Mouse (Mus musculus): Measurements from ENCODE around the gene Pcolce2.
"Not testable (repeated sequence)": the region's sequence is repeated elsewhere in the genome, so short reads cannot be mapped to it uniquely, and the experiment has no call there.

Gene Pcolce2

GRCm38 (mm10) chr9:95637271-95638181 lies at the start of gene Pcolce2:
Pcolce2 (plus strand) TSS chr9:95637601.
- ATAC-seq (ENCODE audit: low TSS enrichment): peak; percentile 91

- ATAC-seq (ENCODE audit: low TSS enrichment): no peak
Measured at GRCm38 (mm10) chr9:95588070-95588469, 49.3 kb upstream of the Pcolce2 start.

GRCm38 (mm10) chr9:95594291-95594690 lies 43.1 kb upstream of the Pcolce2 start:
- no peak for ATAC-seq (ENCODE audit: low TSS enrichment)

GRCm38 (mm10) chr9:95597466-95598178 lies 39.8 kb upstream of the Pcolce2 start:
- ATAC-seq (ENCODE audit: low TSS enrichment): 0 out of 2 replicates have a peak, but pooled peaks have one; percentile 6

GRCm38 (mm10) chr9:95598179-95598721 lies 39.2 kb upstream of the Pcolce2 start:
- peak; percentile 23 for ATAC-seq (ENCODE audit: low TSS enrichment)

- ATAC-seq (ENCODE audit: low TSS enrichment): no peak
Measured at GRCm38 (mm10) chr9:95599399-95599798, 38.0 kb upstream of the Pcolce2 start.

GRCm38 (mm10) chr9:95602849-95603248 lies 34.6 kb upstream of the Pcolce2 start:
- ATAC-seq (ENCODE audit: low TSS enrichment): no peak

- no peak for ATAC-seq (ENCODE audit: low TSS enrichment)
Measured at GRCm38 (mm10) chr9:95603316-95603715, 34.1 kb upstream of the Pcolce2 start.

- no peak for ATAC-seq (ENCODE audit: low TSS enrichment)
Measured at GRCm38 (mm10) chr9:95607196-95607595, 30.2 kb upstream of the Pcolce2 start.

GRCm38 (mm10) chr9:95612246-95612768 lies 25.1 kb upstream of the Pcolce2 start:
- no peak for ATAC-seq (ENCODE audit: low TSS enrichment)

- no peak for ATAC-seq (ENCODE audit: low TSS enrichment)
Measured at GRCm38 (mm10) chr9:95613426-95614127, 23.8 kb upstream of the Pcolce2 start.

GRCm38 (mm10) chr9:95614861-95615615 lies 22.4 kb upstream of the Pcolce2 start:
- ATAC-seq (ENCODE audit: low TSS enrichment): no peak

GRCm38 (mm10) chr9:95615961-95616360 lies 21.4 kb upstream of the Pcolce2 start:
- ATAC-seq (ENCODE audit: low TSS enrichment): no peak

- no peak for ATAC-seq (ENCODE audit: low TSS enrichment)
Measured at GRCm38 (mm10) chr9:95618572-95618971, 18.8 kb upstream of the Pcolce2 start.

GRCm38 (mm10) chr9:95624072-95624471 lies 13.3 kb upstream of the Pcolce2 start:
- ATAC-seq (ENCODE audit: low TSS enrichment): no peak

GRCm38 (mm10) chr9:95628439-95628948 lies 8.9 kb upstream of the Pcolce2 start:
- no peak for ATAC-seq (ENCODE audit: low TSS enrichment)

GRCm38 (mm10) chr9:95629561-95629960 lies 7.8 kb upstream of the Pcolce2 start:
- not testable (repeated sequence) for ATAC-seq (ENCODE audit: low TSS enrichment)

- no peak for ATAC-seq (ENCODE audit: low TSS enrichment)
Measured at GRCm38 (mm10) chr9:95636395-95636794, 1.0 kb upstream of the Pcolce2 start.

- no peak for ATAC-seq (ENCODE audit: low TSS enrichment)
Measured at GRCm38 (mm10) chr9:95639919-95640318, 2.5 kb downstream of the Pcolce2 start.

GRCm38 (mm10) chr9:95645926-95646325 lies 8.5 kb downstream of the Pcolce2 start:
- no peak for ATAC-seq (ENCODE audit: low TSS enrichment)

- no peak for ATAC-seq (ENCODE audit: low TSS enrichment)
Measured at GRCm38 (mm10) chr9:95653363-95653762, 16.0 kb downstream of the Pcolce2 start.

Data from frontal cortex, adult (tissue).